Mouse (Mus musculus) liver, embryonic 16.5 days (tissue): Measurements from ENCODE around the gene Ugt2b38. TPM values are rescaled to one million over a fixed set of nuclear protein-coding genes. Genes with fewer than 3 reads are reported as not detected.
A peak's percentile ranks its signal among the peaks of the same experiment; 100 is the strongest.
"Not testable (repeated sequence)": the region's sequence is repeated elsewhere in the genome, so short reads cannot be mapped to it uniquely, and the experiment has no call there.

Experiments used
- ATAC-seq: fragments of 200-750 bp; cut with Nextera tagmentation; 2 replicates; pipeline ENCODE4 v1.8.0; 2017; ENCODE audit warnings: low read depth, mild to moderate bottlenecking, moderate number of reproducible peaks, moderate library complexity
- H3K27ac ChIP-seq: fragments of 300-500 bp; sonication (generic); 2 replicates; pipeline ENCODE4 v1.5.1; 2014; ENCODE audit warnings: mild to moderate bottlenecking, low read length
- H3K27me3 ChIP-seq: fragments of 300-500 bp; sonication (generic); 2 replicates; pipeline ENCODE4 v1.6.1; 2014; ENCODE audit warnings: low read depth, low read length, mixed read lengths; ENCODE audit not compliant: control insufficient read depth, insufficient read depth
- H3K36me3 ChIP-seq: fragments of 300-500 bp; sonication (generic); 2 replicates; pipeline ENCODE4 v1.6.1; 2014; ENCODE audit warnings: mild to moderate bottlenecking; ENCODE audit not compliant: control insufficient read depth, insufficient read depth
- H3K4me1 ChIP-seq: fragments of 300-500 bp; sonication (generic); 2 replicates; pipeline ENCODE4 v1.6.1; 2014; ENCODE audit warnings: low read depth, low read length, mixed read lengths; ENCODE audit not compliant: control insufficient read depth
- H3K4me2 ChIP-seq: fragments of 300-500 bp; sonication (generic); 2 replicates; pipeline ENCODE4 v1.6.1; 2014; ENCODE audit warnings: low read depth, low read length, mixed read lengths
- H3K4me3 ChIP-seq: fragments of 300-500 bp; sonication (generic); 2 replicates; pipeline ENCODE4 v1.5.1; 2014; ENCODE audit warnings: low read depth, mild to moderate bottlenecking, low read length
- H3K9ac ChIP-seq: fragments of 300-500 bp; sonication (generic); 2 replicates; pipeline ENCODE4 v1.6.1; 2014; ENCODE audit warnings: low read depth, low read length
- H3K9me3 ChIP-seq: fragments of 300-500 bp; sonication (generic); replicated peaks from 2 replicates; pipeline ENCODE4 v1.6.1; 2016; ENCODE audit warnings: low read length; ENCODE audit not compliant: control insufficient read depth
- WGBS: fragments of 180-500 bp; shearing (Covaris S2); extraction: QIAGEN DNeasy Blood & Tissue Kit; methylation state at CpG from one replicate; pipeline ENCODE4 v1.1.7; 2014; ENCODE audit not compliant: insufficient replicate concordance; 5-methylcytosine and 5-hydroxymethylcytosine counted together
- polyA plus RNA-seq: library from polyadenylated mRNA; unstranded; fragments of >200 nt; fragmentation: Nextera tagmentation; extraction: Ambion mirVana; gene quantifications from 2 replicates; pipeline ENCODE4 v1.2.1, GENCODE M21; 2015

The Ugt2b38 gene
- polyA plus RNA-seq, 1 experiment from 2014 or later, result not detected

- H3K9ac ChIP-seq, result no peak overlapping the region
- no peak overlapping the region for H3K4me3 ChIP-seq
- H3K9me3 ChIP-seq, result no peaks in the 10 kb centered on the region
- no peak overlapping the region for H3K4me2 ChIP-seq
- H3K36me3 ChIP-seq, result no peaks in the 10 kb centered on the region
- H3K4me1 ChIP-seq, result no peaks in the 10 kb centered on the region
- no peak overlapping the region for H3K27ac ChIP-seq
- WGBS, result 70% methylated on average over 2 of the region's 2 CpGs
- no peak for ATAC-seq
- H3K27me3 ChIP-seq, result no peaks in the 10 kb centered on the region
Measured at GRCm38 (mm10) chr5:87390818-87391217, 33.2 kb downstream of the Ugt2b38 start.

- no peak overlapping the region for H3K4me3 ChIP-seq
- H3K4me1 ChIP-seq, result no peaks in the 10 kb centered on the region
- no peak overlapping the region for H3K27ac ChIP-seq
- no peak for ATAC-seq
- H3K27me3 ChIP-seq, result no peaks in the 10 kb centered on the region
- H3K36me3 ChIP-seq, result no peaks in the 10 kb centered on the region
- 53% methylated on average over 2 of the region's 2 CpGs for WGBS
- H3K9ac ChIP-seq, result no peak overlapping the region
- H3K9me3 ChIP-seq, result no peaks in the 10 kb centered on the region
- no peak overlapping the region for H3K4me2 ChIP-seq
Measured at GRCm38 (mm10) chr5:87380234-87380633, 43.8 kb downstream of the Ugt2b38 start.

GRCm38 (mm10) chr5:87379825-87380224, 44.2 kb downstream of the Ugt2b38 start:
- Histone ChIP-seq H3K4me2 (no peak overlapping the region), H3K9me3 (no peaks in the 10 kb centered on the region), H3K4me3 (no peak overlapping the region), H3K4me1 (no peaks in the 10 kb centered on the region), H3K27me3 (no peaks in the 10 kb centered on the region), H3K9ac (no peak overlapping the region), H3K36me3 (no peaks in the 10 kb centered on the region), H3K27ac (no peak overlapping the region)
- no peak for ATAC-seq

- H3K9ac ChIP-seq, result no peak overlapping the region
- H3K27ac ChIP-seq, result no peak overlapping the region
- H3K9me3 ChIP-seq, result no peaks in the 10 kb centered on the region
- no peaks in the 10 kb centered on the region for H3K36me3 ChIP-seq
- 66% methylated on average over 3 of the region's 3 CpGs for WGBS
- no peak overlapping the region for H3K4me3 ChIP-seq
- no peak for ATAC-seq
- no peaks in the 10 kb centered on the region for H3K27me3 ChIP-seq
- H3K4me1 ChIP-seq, result no peaks in the 10 kb centered on the region
- no peak overlapping the region for H3K4me2 ChIP-seq
Measured at GRCm38 (mm10) chr5:87375874-87376383, 48.1 kb downstream of the Ugt2b38 start.

- Histone ChIP-seq H3K4me3 (no peak overlapping the region), H3K27me3 (no peaks in the 10 kb centered on the region), H3K36me3 (no peaks in the 10 kb centered on the region), H3K4me2 (no peak overlapping the region), H3K9me3 (no peaks in the 10 kb centered on the region), H3K9ac (no peak overlapping the region), H3K4me1 (no peaks in the 10 kb centered on the region), H3K27ac (no peak overlapping the region)
- 32% methylated on average over 1 of the region's 1 CpGs for WGBS
- ATAC-seq, result no peak
Measured at GRCm38 (mm10) chr5:87373502-87373863, 50.5 kb downstream of the Ugt2b38 start.

- not testable (repeated sequence) for H3K9me3 ChIP-seq, H3K9ac ChIP-seq, H3K27ac ChIP-seq, H3K36me3 ChIP-seq, H3K27me3 ChIP-seq, H3K4me1 ChIP-seq, H3K4me3 ChIP-seq, H3K4me2 ChIP-seq
- WGBS, result 34% methylated on average over 4 of the region's 4 CpGs
- ATAC-seq, result 0 out of 2 replicates have a peak, but pooled peaks have one; percentile 35
Measured at GRCm38 (mm10) chr5:87372788-87373501, 51.1 kb downstream of the Ugt2b38 start.

Other genes starting within 250 kb of the Ugt2b38 start
- not detected in 2 replicates for gene Ugt2b37, start 169.4 kb downstream of the Ugt2b38 start, polyA plus RNA-seq
- 0.07 and 0.09 TPM in 2 replicates for gene Ugt2a3, start 87.0 kb downstream of the Ugt2b38 start, polyA plus RNA-seq
- gene Ugt2a2, start 58.1 kb upstream of the Ugt2b38 start, polyA plus RNA-seq, result not detected in 2 replicates
- not detected in 2 replicates for gene Gm43638, start 62.6 kb upstream of the Ugt2b38 start, polyA plus RNA-seq
- gene Ugt2a1, start 66.7 kb upstream of the Ugt2b38 start, polyA plus RNA-seq, result not detected in 2 replicates
- gene Sult1b1, start 114.0 kb upstream of the Ugt2b38 start, polyA plus RNA-seq, result 1.6 and 1.7 TPM in 2 replicates
- 6.0 and 6.4 TPM in 2 replicates for gene Sult1d1, start 144.8 kb upstream of the Ugt2b38 start, polyA plus RNA-seq
- gene Sult1e1, start 167.4 kb upstream of the Ugt2b38 start, polyA plus RNA-seq, result not detected in 2 replicates
- gene Csn1s1, start 242.0 kb upstream of the Ugt2b38 start, polyA plus RNA-seq, result not detected in 2 replicates